Mouse (Mus musculus): ENCODE data around the gene Atp6v1f.

Gene Atp6v1f

DNA sequence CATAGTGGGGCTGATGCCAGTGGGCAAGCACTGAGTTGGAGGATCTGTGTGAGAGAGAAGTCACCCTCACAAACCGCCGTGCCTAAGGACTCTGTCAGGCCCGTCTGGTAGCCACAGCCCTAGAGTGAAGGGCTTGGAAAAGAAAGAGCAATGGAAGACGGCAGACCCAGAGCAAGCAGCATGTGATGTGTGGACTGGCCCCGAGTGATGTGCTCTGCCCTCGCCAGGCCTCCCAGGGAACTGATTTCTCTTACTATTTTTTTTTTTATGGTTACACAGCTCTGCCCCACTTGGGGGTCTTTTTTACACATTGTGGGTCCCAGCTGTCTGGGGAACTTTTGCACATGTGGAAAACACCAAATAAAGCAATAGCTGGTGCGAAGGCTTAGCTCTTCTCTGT, 6.0 kb upstream of the Atp6v1f start:
- no peak for DNase-seq (ENCODE audit: extremely low spot score, low spot score)

DNA sequence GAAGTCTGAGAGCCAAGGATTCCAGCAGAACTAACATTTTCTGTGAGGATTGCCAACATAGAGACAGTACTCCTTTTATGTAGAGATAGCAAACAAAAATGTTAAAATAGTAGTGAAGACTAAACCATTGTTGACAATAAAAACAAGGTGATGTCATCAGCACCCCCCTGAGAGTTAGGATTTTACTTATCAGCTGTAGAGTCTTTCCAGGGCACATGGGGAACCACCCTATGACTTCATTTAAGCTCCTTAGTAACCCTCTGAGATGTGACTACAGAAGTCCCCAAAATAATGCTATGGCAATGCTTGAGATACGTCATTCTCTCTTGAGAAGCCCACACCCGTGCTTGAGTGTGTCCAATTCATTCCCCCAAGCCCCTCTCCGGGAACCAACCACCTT, 4.1 kb upstream of the Atp6v1f start:
- no peak for DNase-seq (ENCODE audit: extremely low spot score, low spot score)

DNA sequence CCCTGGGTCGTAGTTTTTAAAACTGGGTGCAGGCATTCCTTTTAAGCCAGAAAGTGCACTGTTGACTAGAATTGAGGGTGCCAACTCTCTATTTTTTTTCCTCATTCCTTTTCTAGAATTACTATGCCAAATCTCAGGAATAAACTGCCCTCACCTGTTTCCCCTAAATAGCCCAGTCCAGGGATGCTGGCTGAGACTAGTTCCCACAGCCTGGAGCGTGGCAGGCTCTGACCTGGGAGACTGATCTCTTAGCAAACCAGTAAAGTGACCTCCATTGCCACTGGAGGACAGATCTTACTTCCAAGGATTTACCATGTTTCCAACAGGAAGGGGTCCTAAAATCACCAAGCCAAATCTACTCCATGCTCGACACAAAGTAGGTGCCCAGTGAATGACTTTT, 1.3 kb downstream of the Atp6v1f start:
- DNase-seq (ENCODE audit: extremely low spot score, low spot score): no peak

DNA sequence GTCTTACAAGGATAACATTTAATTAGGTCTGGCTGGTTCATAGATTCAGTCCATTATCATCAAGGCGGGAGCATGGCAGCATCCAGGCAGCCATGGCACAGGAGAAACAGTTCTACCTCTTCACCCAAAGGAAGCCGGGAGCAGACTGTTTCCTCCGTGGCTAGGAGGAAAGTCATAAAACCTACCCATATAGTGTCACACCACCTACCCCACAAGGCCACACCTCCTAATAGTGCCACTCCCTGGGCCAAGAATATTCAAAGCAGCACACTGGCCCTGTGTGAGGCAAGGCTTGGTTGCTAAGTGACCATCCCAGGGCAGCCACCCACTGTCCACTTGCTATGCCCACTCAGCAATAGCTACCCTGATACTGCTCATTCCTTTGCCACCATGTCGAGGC, 3.6 kb downstream of the Atp6v1f start, which contains the start of gene Atp6v1fnb:
TSS of gene Atp6v1fnb (plus strand) at position 301 of the 400 bp plus-strand sequence.
- DNase-seq (ENCODE audit: extremely low spot score, low spot score): no peak

DNA sequence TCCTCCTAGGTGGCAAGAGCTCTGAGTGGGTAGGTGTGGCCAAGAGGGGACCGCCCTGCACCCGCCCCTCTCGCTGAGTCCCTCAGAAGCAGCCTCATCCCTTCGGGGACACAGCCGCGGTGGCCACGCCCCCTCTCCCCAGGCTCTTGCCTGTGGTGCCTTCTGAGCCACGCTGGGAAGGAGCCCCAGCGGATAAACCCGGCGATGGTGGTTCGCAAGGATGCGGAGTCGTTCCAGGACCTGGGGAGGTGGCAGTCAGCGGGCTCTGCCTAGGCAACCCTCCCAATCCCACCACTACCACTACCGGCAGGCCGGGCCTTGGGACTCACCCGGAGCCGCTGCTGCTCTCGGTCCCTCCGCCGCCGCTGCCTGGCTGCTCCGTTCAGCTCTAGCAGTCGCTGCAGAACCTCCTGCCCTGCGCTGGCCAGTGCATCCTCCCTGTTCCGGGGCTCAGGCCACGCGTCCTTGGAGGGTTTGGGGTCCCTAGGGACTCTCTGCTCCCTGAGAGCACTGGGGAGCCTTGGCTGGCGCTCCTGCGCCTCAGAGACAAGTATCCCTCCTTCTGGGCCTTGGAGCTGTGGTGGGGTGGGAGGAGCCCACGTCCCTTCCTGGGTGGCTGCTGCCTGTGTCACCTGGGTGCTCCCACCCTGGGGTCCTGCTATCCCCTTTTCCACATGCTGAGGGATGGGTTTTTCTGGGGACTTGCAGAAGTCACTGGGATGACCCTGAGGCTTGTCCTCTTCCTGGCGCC, 6.6 kb downstream of the Atp6v1f start:
- DNase-seq (ENCODE audit: extremely low spot score, low spot score): peak; percentile 75

DNA sequence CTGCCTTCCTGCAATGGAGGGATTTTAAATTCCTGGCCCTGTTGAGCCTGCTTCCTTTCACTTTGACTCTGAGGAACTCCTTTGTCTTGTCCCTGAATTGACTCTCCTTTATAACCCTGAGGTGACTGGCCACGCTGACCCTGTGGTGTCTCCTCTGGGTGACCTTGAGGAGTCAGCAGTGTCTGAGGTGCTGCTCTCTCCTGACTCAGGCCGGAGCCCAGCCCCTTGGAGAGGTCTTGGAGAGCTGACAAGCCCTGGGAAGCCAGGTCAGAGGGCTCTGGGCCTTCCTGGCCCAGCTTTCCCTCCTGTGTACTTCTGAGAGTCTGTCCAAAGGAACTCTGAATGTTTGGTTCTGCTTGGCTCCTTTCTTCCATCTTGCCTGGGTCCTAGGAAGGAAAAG, 7.2 kb downstream of the Atp6v1f start:
- DNase-seq (ENCODE audit: extremely low spot score, low spot score): no peak

DNA sequence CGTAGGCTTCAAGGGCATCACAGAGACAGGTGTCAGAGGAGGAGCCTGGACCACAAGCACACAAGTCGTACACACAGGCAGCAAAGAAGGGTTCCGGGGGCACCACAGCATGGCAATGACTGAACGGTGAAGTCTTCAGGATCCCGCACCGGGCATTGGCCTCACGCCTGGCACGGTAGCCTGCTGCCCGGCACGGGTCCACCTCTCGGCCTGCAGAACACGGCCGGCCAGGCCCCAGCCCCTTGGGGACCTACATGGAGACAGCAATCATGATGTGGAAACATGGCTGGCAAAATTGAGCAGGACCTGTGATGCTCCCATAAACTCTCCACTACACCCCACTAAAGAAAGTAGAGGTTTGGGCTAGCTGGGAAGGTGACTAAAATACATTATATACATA, 15.2 kb downstream of the Atp6v1f start:
- no peak for DNase-seq (ENCODE audit: extremely low spot score, low spot score)

DNA sequence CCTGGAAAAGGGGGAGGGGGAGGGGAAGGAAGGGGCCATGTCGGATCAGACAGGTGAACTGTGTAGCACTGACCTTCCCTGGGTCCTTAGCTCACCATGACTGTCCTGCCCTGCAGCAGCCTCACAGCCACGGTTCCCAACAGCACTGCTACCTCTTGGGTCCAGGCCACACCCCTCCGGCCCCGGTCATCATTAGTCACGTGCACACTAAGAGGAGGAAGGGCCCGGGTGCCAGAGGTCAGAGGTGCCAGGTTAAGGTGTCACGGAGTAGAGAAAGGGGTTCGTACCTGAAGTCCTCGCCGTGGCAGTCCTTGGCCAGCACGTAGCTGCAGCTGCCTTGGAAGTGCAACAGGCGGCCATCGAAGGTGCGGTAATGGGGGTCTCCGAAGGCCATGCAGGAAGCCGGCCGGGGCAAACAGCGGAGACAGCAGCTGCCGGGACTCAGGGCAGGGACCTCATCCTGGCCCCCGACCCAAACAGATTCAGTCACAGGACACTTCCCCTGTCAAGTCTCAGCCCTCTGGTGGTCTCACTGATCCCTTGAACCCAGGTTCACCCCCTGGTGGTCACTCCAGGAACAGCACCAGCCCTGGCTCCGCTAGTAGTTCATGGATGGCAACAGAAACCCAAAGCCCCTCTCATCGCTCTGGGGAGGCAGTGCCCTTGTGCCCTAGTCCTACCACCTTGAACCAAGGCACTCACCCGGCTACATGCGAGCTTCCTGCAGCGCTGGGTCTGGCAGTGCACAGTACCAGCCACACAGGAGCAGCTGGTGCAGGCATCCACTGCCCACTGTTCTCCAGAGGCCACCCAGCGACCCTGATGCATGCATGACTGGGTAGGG, 17.4 kb downstream of the Atp6v1f start:
- peak; percentile 94 for DNase-seq (ENCODE audit: extremely low spot score, low spot score)

DNA sequence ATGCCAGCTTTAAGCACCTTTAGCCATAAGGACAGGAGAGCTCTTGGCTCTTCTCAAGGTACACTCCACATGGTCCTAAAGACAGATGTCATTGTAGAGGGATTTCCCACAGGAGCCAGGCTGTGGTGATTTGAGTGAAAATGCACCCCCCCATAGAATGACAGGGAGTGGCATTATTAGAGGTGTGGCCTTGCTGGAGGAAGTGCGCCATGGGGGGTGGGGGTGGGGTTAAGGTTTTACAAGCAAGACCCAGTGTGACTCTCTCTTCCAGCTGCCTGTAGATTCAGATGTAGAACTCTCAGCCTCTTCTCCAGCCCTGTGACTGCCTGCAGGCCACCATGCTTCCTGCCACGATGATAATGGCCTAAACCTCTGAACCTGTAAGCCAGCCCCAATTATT, 18.4 kb downstream of the Atp6v1f start:
- no peak for DNase-seq (ENCODE audit: extremely low spot score, low spot score)

DNA sequence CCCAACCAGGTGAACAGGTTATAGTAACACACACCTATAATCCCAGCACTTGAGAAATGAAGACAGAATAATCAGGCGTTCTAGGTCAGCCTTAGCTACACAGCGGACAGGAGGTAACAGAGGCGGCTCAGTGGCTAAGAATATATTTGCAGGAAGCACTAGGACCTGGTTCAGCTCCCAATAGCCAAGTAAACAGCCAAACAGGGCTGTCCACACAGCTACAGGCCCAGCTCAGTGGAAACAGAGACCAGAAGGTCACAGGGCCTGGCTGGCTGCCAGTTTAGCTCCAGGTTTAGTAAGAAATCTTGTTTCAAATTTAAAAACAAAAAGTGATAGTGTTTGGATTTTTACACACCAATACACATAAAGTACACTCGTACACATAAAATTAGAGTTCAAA, 26.6 kb downstream of the Atp6v1f start:
- DNase-seq (ENCODE audit: extremely low spot score, low spot score): no peak

DNA sequence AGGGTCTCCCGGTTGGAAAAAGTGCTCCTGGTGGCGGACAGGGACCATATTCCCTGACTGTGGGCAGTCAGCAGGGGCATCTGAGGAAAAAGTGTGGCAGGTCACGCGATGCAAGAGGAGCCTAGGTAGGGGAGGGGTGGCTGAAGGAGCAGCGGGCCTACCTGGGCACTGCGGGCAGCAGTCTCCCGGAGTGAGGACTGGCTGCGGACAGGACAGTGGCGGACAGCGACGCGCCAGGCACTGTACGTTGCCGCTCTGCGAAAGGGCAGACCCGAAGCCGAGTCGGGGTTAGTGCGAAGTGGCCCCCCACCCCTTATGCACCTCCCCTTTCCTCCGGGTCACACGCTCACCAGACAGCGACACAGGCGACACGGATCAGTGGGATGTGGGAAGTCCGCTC, 28.8 kb downstream of the Atp6v1f start:
- DNase-seq (ENCODE audit: extremely low spot score, low spot score): no peak

DNA sequence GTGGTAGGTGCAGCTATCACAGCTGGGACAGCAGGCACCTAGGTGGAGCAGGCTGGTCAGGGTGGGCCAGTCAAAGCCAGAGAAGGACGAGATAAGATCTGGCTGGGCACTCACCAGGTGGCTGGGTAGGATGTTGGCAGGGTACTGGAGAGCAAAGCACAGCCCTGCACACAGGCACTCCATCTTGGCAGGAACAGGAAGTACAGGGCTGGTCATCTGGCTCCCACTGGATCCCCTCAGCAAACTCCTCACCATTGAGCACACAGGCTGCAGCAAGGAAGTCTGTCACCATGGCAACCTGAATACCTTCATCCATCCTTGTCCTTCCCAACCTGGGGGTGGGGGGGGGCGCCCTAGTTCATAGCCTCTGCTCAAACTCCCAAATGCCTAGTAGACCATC, 30.3 kb downstream of the Atp6v1f start:
- DNase-seq (ENCODE audit: extremely low spot score, low spot score): no peak

DNA sequence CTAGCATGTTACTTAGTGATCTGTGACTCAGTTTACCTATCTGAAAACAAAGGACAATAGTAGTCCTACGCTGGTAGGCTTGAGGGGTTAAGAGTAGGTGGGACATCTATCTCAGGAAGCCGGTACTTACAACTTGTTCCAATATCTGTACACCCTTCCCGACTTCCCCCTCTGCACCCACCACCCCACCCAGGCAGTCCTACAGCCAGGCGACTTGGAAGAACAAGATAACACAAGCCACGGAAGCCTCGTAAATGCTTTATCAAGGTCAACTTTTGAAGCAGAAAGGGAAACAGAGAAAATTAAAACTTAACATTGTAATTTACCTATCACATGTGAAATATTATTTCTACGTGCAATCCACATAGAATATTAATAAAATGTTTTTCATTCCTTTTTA, 32.7 kb downstream of the Atp6v1f start:
- no peak for DNase-seq (ENCODE audit: extremely low spot score, low spot score)

DNA sequence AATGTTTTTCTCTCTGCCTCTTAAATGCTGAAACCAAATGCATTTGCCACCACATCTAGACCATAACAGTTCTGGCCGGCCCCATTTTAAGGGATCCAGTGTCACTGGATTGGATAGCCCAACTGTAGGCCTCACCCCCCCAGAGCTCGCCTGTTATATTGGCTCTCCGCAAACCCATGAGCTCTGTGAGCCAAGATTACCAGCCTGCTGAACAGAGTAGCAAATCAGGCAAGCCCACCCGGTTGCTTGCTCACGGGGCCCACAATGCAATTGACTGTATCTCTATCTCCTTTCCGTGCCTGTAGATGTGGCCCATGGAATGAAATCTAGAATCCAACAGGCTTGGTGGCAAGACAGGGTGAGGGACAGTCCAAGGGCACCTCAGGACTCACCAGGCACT, 33.3 kb downstream of the Atp6v1f start:
- DNase-seq (ENCODE audit: extremely low spot score, low spot score): no peak

DNA sequence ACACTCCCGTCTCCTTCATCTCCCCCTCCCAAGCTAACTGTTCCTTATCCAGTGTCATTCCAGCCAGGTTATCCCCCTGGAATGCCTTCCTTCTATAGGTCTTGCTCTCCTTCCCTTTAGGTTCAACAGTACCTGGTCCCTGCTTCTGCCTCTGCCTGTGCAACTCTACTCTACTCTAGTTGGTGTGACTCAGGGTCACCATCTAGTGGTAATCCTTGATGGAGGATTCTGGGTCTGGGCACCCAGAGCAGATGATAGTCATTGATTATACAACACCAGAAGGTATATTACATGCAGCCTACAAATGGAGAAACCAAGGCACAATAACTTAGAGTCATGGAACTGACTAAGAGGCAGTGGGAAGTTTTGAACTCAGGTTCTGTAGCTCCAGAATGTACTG, 34.1 kb downstream of the Atp6v1f start:
- no peak for DNase-seq (ENCODE audit: extremely low spot score, low spot score)

DNA sequence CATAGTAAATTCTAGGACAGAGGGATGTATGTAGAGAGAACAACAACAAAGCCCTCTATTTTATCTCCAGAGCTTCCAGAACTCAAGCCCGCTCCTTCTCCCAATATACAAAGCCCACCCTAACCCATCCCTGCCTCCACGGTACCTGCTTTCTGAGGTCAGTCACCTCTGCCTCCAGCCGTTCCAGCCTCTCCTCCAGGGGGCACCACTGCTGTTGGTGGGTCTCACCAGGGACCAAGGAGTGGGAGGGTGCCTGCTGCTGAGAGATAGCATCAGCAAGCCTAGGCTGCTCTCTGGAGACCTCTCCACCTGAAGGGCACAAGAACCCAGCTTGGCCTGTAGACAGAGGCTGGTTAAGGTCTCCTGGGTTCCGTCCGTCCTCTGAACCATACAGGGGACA, 38.0 kb downstream of the Atp6v1f start:
- no peak for DNase-seq (ENCODE audit: extremely low spot score, low spot score)

DNA sequence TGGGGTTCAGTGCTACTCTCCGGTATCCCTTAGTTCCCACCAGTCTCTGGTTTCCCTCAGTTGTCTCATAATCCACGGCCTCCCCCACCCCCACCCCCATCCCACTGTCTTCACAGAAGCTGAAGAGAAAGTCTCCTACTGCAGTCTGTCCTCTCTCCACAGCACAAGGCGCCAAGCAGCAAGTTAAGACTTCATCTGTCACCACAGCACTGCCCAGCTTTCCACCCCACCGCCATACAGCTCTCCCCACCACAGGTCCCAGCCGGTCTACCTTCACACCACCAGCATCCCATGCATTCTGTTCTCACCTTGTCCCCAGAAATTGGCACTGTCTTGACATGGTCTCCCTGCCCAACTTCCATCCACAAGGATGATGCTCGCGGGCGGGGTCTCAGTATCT, 39.3 kb downstream of the Atp6v1f start:
- no peak for DNase-seq (ENCODE audit: extremely low spot score, low spot score)

DNA sequence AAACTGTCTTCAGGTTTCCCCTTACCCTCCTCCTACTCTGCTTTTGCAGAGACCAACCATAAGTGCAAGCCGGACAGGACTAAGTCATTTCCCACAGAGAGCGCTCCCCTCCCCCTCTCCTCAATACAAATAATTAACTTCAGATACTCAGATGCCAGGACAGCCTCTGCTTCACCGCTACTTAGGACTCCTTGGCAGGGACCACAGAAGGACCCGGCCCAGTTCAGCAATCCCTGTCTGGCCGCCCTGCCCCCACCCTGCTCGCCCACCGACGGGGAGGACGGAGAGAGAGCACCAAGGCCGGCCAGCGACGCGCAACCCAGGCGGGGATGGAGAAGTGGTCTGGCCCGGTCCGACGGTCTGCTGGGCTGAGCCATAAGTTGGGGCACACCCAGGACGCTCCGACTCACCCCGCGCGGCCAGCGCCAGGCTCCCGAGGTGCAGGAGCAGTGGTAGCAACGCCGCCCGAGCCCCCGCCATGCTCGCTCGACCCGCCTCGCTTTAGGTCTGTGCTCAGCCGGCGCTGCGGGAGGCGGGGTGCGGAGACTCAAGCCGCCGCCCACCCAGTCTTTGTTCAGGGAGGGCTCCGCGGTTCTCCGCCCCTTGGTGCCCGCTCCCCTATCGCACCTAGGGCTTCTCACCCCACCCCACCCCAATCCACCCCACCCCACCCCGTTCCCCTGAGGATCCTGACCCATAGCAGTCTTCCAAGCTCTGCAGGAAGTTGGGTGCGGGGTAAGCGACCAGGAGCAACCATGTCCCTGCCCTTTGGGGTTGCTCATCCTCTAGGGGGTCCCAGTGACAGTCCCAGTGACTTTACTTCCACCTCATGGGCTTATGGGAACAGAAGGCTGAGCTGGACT, 40.2 kb downstream of the Atp6v1f start, which contains the start of gene Kcp:
TSS of gene Kcp (minus strand) at position 506 of the 863 bp plus-strand sequence.
- DNase-seq (ENCODE audit: extremely low spot score, low spot score): peak; percentile 54

DNA sequence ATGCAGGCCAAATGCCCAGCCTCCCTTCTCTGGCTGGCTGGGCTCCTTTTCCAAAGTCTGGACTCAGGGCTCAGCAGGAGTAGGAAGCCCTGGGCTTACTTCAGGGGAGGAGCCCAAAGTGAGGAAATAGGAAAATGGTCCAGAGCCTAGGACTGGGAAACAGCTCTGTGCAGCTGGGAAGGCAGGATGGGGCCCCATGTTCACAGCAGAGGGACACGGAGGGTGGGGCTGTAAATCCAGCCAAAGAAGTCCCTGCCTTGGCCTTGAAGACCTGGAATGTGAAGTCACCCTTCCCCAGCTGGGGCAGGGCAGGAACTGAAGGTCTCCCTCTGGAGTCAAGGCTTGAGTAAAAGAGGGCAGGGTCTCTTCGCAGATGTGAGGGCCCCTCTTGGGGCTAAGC, 41.6 kb downstream of the Atp6v1f start:
- no peak for DNase-seq (ENCODE audit: extremely low spot score, low spot score)

DNA sequence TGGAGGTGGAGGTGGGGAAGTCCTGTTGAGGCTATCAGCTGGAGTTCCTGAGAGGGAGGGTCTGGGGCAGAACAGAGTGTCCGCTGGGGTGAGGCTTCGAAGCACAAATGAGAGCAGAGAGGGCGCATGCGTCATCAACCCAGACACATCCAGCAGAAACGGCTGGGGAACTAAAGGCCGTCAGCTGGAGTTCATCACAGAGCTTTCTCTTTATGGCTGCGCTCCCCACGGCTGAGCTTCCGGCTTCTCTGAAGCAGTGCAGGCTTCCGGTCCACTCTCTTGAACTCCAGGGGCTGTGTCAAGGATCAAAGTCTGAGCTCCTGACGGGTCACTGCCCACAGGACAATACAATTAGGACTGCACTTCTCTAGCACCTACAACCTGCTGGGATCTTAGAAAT, 45.8 kb downstream of the Atp6v1f start:
- DNase-seq (ENCODE audit: extremely low spot score, low spot score): peak; percentile 75

DNA sequence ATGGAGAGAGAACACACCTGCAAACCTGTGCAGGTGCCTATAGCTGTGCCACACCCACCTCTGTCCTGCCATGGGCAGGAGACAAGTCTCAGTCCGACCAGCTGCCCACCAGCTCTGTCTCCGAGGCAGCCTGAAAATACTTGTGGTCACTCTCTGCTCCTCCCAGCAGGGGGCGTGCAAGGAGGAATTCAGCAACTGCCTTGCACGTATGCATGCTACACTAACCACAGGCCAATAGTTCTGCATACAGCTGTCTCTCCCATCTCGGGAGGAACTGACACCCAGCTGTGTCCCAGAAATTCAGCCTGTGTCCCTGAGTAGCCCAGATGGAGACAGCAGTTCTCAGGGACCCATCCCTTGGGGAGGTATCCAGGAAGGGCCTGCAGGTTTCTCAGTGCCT, 49.6 kb downstream of the Atp6v1f start:
- DNase-seq (ENCODE audit: extremely low spot score, low spot score): peak; percentile 74
